Mouse (Mus musculus) liver, adult (tissue): ENCODE data around the gene Ybey.

Source experiments
- GATA4 ChIP-seq: IDR thresholded peaks from 2 replicates; pipeline ENCODE4 v1.6.1; 2014; ENCODE audit warnings: mild to moderate bottlenecking, low read length; ENCODE audit not compliant: insufficient replicate concordance

The Ybey gene

GRCm38 (mm10) chr10:76448851-76449250 is 20.1 kb downstream of the Ybey start, which contains the start of gene 2610028H24Rik:
Gene 2610028H24Rik (plus strand): TSS chr10:76449081.
- no peak for TF ChIP-seq GATA4

GRCm38 (mm10) chr10:76447406-76448229 is 21.3 kb downstream of the Ybey start:
- TF ChIP-seq GATA4 = no peak

- no peak for TF ChIP-seq GATA4
Observed at GRCm38 (mm10) chr10:76445996-76446681, 22.8 kb downstream of the Ybey start.

DNA sequence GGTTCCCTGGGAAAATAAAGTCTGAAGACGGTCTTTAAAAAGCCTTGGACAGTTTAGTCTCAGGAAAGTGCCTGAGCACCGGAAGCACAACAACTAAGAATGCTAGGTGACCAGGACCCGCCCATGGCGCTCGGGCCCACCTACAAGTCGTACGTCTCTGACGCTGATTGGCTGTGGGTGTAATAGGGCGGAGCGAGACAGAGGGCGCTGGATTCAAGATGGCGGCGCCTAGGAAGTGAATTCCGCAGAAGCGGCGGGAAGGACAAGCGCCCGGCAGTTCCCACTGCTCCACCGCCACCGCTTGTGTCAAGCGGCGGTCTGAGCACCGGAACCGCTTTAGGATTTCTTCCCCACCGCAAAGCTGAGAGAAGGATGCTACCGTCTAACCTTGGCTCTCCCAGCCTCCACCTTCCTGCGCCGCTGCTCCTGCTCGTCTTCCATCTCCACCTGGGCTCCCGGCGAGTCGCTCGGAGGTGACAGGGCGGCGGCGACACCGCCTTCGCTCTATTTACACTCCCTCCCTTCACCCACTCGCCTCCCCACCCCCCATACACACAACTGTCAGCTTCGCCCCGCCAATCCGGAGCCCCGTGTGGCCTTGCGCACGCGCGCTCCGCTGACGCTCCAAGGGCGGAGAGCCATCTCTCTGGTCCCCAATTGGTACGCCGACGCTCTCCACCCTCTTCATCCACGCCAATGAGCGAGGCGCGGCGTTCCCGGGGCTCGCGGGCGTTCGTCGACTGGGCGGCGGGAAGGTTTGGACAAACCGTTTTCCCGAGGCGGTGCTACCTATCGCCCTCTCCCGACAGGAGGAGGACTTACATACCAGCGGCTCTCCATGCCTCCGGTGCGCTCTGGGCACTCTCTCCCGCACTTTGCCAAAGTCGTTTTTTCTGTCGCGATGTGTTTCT is 26.5 kb downstream of the Ybey start, which contains the start of gene Pcnt:
Pcnt (minus strand) TSS at position 609 of the 911 bp plus-strand sequence.
- TF ChIP-seq GATA4 = no peak

DNA sequence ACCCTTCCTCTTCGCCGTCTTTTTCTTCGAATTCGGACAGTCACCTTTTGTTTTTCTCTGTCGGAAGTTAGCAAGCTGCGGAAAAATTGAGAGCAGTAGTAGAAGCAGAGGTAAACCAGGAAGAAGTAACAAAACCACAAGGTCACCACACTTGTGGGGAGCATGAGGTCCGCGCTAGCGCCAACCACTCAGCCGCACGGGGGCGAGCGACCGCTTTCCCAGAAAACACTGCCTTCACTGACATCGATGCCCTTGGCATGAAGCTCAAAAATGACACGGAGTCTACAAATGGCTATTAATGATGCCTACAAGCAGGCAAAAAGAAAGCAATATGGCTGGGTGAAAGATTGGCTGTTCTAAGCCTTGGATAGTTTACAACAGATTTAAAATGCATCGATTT is 28.6 kb downstream of the Ybey start, which contains the start of gene AC141477.1:
AC141477.1 (minus strand) TSS at position 164 of the 400 bp plus-strand sequence.
- TF ChIP-seq GATA4 = no peak

DNA sequence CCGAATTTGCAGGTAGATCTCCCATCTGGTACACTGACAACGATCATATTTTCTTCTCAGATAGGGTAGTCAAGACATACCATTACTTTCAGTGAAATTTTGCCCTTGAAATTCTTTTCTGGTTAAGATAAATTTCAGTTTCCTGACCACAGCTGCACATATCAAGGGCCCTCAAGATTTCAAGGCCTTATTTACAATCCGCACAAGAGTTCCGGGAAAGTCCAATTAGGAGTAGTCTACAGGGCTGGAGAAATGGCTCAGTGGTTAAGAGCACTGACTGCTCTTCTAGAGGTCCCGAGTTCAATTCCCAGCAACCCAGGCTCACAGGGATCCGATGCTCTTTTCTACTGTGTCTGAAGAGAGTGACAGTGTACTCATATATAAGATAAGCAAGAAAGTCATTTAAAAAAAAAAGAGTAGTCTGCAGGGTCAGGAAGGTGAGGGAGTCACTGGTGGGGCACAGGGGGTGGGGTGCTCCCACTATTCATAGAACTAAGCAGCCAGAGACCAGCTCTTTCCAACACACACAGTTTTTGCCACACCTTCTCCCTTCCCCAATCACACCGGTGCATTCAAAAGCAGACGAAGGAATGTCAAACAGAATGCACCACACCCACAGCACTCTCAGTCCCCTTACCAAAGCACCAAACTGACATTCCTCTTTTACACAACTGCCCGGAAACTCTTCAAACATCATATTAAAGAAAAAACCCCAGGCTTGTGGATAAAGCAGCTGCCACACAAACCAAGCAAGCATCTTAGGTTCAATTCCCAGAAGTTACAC is 29.6 kb downstream of the Ybey start:
- TF ChIP-seq GATA4 = no peak

- no peak for TF ChIP-seq GATA4
Observed at GRCm38 (mm10) chr10:76433925-76434324, 35.0 kb downstream of the Ybey start.

DNA sequence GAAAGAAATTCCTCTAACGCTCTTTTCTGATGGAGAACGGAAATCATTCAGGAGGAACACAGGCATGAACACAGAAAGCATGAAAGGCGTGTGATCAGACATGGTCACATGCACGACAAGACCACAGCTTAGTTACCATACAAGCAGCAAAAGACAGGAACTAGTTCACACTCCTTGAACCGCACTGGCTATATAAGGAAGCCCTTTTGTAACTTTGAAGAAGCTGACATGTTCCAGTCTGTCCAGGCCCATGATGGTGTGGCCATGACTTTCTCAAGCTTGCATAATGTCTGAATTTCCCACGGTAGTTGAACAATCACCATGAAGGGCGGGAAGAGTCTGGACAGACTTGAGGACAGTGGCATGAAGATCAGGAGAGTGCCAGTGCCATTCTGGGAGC is 43.2 kb downstream of the Ybey start:
- TF ChIP-seq GATA4 = no peak

DNA sequence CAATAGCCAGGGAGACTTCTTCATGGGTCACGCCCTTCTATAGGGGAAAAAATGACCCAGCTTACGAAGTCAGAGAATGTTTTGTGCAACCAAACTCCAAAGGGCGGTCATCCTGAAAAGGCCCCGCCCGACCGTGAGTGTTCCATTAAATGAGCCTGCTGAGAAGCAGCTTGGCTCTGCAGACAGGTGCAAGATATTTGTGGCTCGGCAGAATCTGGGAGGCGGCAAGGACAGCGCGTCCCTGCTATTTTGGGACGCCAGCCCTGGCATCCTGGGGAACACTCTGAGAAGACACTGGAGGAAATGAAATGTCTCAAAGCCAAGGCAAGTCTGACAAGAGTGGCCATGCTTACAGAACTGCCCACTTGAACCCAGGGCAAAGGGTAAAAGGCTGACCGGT is 52.1 kb downstream of the Ybey start:
- TF ChIP-seq GATA4 = no peak
